Mouse (Mus musculus) cerebellum, adult 9-11 months (tissue): ENCODE data around the gene Taf3.

Experiments used
- DNase-seq: peaks from one replicate; pipeline ENCODE4 v3.0.0; 2022

The Taf3 gene

GRCm38 (mm10) chr2:9875220-9875619 lies 173.2 kb downstream of the Taf3 start:
- no peak for DNase-seq

GRCm38 (mm10) chr2:9874467-9875219 lies 173.8 kb downstream of the Taf3 start:
- DNase-seq: no peak

DNA sequence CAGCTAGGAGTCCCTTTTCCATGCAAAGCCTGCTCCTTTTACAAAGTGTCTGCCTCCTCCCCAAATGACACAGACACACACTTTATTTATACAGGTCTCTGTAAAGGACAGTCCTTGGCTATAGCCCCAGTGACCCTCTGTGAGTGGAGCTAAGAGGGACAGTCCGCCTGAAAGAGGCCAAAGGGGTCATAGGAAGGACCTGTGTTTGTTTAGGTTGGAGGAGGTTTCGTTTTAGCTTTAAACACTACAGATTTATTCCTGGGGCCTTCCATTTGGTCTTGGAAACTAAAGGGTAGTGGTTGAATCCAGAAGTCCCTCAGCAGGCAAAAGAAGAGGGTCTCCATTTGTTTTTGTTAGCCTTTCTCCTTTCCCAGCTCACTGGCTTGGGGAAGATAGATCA lies 174.6 kb downstream of the Taf3 start:
- no peak for DNase-seq

DNA sequence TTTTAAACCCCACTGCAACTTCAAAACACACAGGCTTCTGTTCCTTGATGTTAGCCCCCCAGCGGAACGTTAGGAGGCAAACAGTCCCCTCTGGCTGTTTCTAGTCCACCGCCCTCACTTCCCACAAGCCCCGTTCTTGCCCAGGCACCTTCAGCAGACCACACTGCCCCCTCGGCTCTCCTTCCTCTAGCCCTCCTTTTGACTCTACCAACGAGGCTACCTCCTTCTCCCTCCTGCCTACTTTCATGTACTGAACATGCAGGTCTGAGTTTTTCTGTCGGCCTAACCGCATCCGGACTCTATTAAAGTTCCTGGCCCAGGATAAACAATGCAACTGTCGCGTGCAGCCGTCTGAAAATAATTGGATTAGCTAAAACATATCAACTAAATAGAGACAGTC lies 175.7 kb downstream of the Taf3 start:
- DNase-seq: no peak

GRCm38 (mm10) chr2:9871798-9872197 lies 176.6 kb downstream of the Taf3 start:
- DNase-seq: no peak

DNA sequence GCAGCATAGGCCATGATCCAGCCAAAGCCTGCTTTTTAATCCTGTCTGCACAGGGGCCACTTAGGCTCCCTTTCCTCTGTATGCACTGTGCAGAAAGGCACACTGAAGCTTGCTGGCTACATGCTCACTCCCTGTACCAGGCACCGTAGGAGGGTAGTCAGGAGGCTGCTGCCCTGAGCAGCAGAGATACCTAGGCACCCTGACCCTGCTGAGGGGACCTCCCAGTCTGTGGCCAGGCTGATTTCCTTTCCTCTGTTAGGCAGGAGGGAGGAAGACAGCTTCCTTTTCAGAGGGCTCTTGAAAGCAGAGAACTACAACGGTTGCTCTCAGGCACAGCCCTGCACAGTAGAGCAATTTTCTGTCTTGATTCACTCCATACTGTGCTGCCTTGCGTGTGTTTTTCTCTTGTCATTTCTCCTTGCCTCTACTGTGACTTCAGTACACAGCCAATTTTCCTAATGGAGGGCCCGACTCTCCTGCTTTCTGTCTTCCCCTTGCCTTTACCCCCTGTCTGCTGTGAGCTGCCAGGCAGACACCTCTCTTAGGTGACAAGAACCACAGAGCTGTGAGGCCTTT lies 177.2 kb downstream of the Taf3 start:
- DNase-seq: no peak

DNA sequence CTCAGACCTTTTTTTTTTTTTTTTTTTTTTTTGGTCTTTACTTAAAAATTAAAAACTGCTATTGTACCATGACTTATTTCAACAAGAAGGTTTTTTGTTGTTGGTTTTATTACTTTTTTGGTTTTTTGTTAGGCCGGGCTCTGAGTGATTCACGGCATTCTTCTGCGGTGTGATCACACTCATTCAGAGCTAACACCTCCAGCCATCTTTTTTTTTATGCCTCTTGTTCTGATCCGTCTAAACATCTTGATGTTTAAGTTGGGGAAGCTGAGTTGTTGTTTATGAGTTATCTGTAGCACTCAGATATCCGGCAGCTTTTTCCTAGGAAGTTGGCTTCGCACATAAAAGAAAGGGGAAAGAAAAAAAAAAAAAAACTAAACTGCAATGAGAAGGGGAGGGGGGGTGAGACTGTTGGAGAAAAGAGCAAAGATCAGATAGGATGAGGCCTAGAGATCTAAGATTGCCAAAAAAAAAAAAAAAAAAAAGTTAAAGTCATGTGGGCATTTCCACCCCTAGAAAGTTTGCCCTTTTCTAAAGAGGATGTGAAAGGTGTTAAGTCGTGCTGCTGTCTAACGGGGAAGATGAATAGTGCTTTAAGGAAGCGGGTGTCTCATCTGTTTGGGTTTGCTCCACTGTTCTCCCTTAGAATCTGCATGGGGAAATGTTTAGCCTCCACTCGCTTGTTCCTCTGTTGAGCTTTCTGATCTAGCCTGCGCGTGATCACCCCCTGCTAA lies 181.1 kb downstream of the Taf3 start:
- no peak for DNase-seq
